Mouse (Mus musculus): ENCODE data around the gene Abl1. TPM values are rescaled to one million over a fixed set of nuclear protein-coding genes. Genes with fewer than 3 reads are reported as not detected.

Gene Abl1
- polyA plus RNA-seq, 1 experiment from 2014 or later: 31.3 TPM

- no peaks in the 10 kb centered on the region for H3K36me3 ChIP-seq
- H3K9ac ChIP-seq: peak overlapping the region; percentile 86; the same call in 1 of the 2 replicates
- H3K9me3 ChIP-seq: no peaks in the 10 kb centered on the region
- WGBS: 87% methylated on average over 5 of the region's 5 CpGs
- ATAC-seq: no peak
- H3K4me3 ChIP-seq (replicated peaks): peak overlapping the region; percentile 85; the same call in 1 of the 2 replicates
- H3K27me3 ChIP-seq (replicated peaks): no peaks in the 10 kb centered on the region
- peak overlapping the region; percentile 87; the same call in 1 of the 2 replicates for H3K27ac ChIP-seq
- peak overlapping the region; percentile 84 for H3K4me2 ChIP-seq (replicated peaks)
- peaks cover 23% of the 10 kb centered on the region for H3K4me1 ChIP-seq (replicated peaks)
These were observed 70.8 kb downstream of the Abl1 start for GRCm38 (mm10) chr2:31758966-31759365.

GRCm38 (mm10) chr2:31759751-31760460 lies 71.7 kb downstream of the Abl1 start:
- Histone ChIP-seq H3K27ac (peak overlapping the region; percentile 87), H3K36me3 (no peaks in the 10 kb centered on the region), H3K9ac (peak overlapping the region; percentile 86), H3K4me2 (replicated peaks) (peak overlapping the region; percentile 84), H3K4me3 (replicated peaks) (peak overlapping the region; percentile 85), H3K4me1 (replicated peaks) (peaks cover 23% of the 10 kb centered on the region), H3K9me3 (no peaks in the 10 kb centered on the region), H3K27me3 (replicated peaks) (no peaks in the 10 kb centered on the region)
- WGBS: under 1% methylated on average over 28 of the region's 42 CpGs
- peak; percentile 97 for ATAC-seq

GRCm38 (mm10) chr2:31760486-31760885 lies 72.3 kb downstream of the Abl1 start:
- H3K4me1 ChIP-seq (replicated peaks): peaks cover 27% of the 10 kb centered on the region
- H3K4me2 ChIP-seq (replicated peaks): peak overlapping the region; percentile 84
- H3K27me3 ChIP-seq (replicated peaks): no peaks in the 10 kb centered on the region
- peak overlapping the region; percentile 87 for H3K27ac ChIP-seq
- H3K4me3 ChIP-seq (replicated peaks): peak overlapping the region; percentile 85
- H3K9ac ChIP-seq: peak overlapping the region; percentile 86
- H3K36me3 ChIP-seq: no peaks in the 10 kb centered on the region
- 0% methylated on average over 1 of the region's 1 CpGs for WGBS
- ATAC-seq: no peak
- H3K9me3 ChIP-seq: no peaks in the 10 kb centered on the region

GRCm38 (mm10) chr2:31761115-31761531 lies 72.9 kb downstream of the Abl1 start:
- peaks cover 33% of the 10 kb centered on the region for H3K4me1 ChIP-seq (replicated peaks)
- H3K36me3 ChIP-seq: no peaks in the 10 kb centered on the region
- H3K9me3 ChIP-seq: no peaks in the 10 kb centered on the region
- peak overlapping the region; percentile 84 for H3K4me2 ChIP-seq (replicated peaks)
- 4% methylated on average over 7 of the region's 7 CpGs for whole genome bisulfite sequencing
- H3K27ac ChIP-seq: peak overlapping the region; percentile 87
- H3K9ac ChIP-seq: peak overlapping the region; percentile 86
- ATAC-seq: no peak
- H3K4me3 ChIP-seq (replicated peaks): peak overlapping the region; percentile 85
- H3K27me3 ChIP-seq (replicated peaks): no peaks in the 10 kb centered on the region

GRCm38 (mm10) chr2:31761585-31761984 lies 73.4 kb downstream of the Abl1 start:
- ATAC-seq: no peak
- under 1% methylated on average over 4 of the region's 4 CpGs for WGBS

GRCm38 (mm10) chr2:31762155-31762554 lies 74.0 kb downstream of the Abl1 start:
- no peak for ATAC-seq
- peaks cover 37% of the 10 kb centered on the region for H3K4me1 ChIP-seq (replicated peaks)
- H3K27ac ChIP-seq: peak overlapping the region; percentile 87; the same call in 1 of the 2 replicates
- WGBS: 21% methylated on average over 3 of the region's 3 CpGs
- peak overlapping the region; percentile 85; the same call in 1 of the 2 replicates for H3K4me3 ChIP-seq (replicated peaks)
- H3K36me3 ChIP-seq: no peaks in the 10 kb centered on the region
- peak overlapping the region; percentile 86 for H3K9ac ChIP-seq
- H3K4me2 ChIP-seq (replicated peaks): peak overlapping the region; percentile 84
- no peaks in the 10 kb centered on the region for H3K27me3 ChIP-seq (replicated peaks)
- H3K9me3 ChIP-seq: no peaks in the 10 kb centered on the region

More at GRCm38 (mm10) chr2:31761585-31761984, 73.4 kb downstream of the Abl1 start:
- H3K9me3 ChIP-seq: no peaks in the 10 kb centered on the region
- peak overlapping the region; percentile 86 for H3K9ac ChIP-seq
- H3K4me1 ChIP-seq (replicated peaks): peaks cover 36% of the 10 kb centered on the region
- peak overlapping the region; percentile 85 for H3K4me3 ChIP-seq (replicated peaks)
- H3K27ac ChIP-seq: peak overlapping the region; percentile 87
- H3K36me3 ChIP-seq: no peaks in the 10 kb centered on the region
- H3K27me3 ChIP-seq (replicated peaks): no peaks in the 10 kb centered on the region
- peak overlapping the region; percentile 84 for H3K4me2 ChIP-seq (replicated peaks)

GRCm38 (mm10) chr2:31762853-31763252 lies 74.7 kb downstream of the Abl1 start:
- peak overlapping the region; percentile 84 for H3K4me2 ChIP-seq (replicated peaks)
- peak overlapping the region; percentile 21; the same call in 1 of the 2 replicates for H3K9ac ChIP-seq
- H3K27me3 ChIP-seq (replicated peaks): no peaks in the 10 kb centered on the region
- H3K4me3 ChIP-seq (replicated peaks): no peak overlapping the region
- no peaks in the 10 kb centered on the region for H3K9me3 ChIP-seq
- ATAC-seq: no peak
- H3K27ac ChIP-seq: peak overlapping the region; percentile 57
- no peaks in the 10 kb centered on the region for H3K36me3 ChIP-seq
- 34% methylated on average over 2 of the region's 2 CpGs for WGBS
- peaks cover 44% of the 10 kb centered on the region for H3K4me1 ChIP-seq (replicated peaks)

GRCm38 (mm10) chr2:31763271-31763670 lies 75.1 kb downstream of the Abl1 start:
- Histone ChIP-seq H3K4me1 (replicated peaks) (peaks cover 47% of the 10 kb centered on the region), H3K4me2 (replicated peaks) (peak overlapping the region; percentile 84), H3K27ac (peak overlapping the region; percentile 57), H3K27me3 (replicated peaks) (no peaks in the 10 kb centered on the region), H3K36me3 (no peaks in the 10 kb centered on the region), H3K4me3 (replicated peaks) (no peak overlapping the region), H3K9me3 (no peaks in the 10 kb centered on the region), H3K9ac (0 out of 2 replicates have a peak overlapping the region, but pooled peaks have one; percentile 21)
- ATAC-seq: no peak
- 39% methylated on average over 2 of the region's 2 CpGs for WGBS

GRCm38 (mm10) chr2:31767104-31767503 lies 78.9 kb downstream of the Abl1 start:
- Histone ChIP-seq H3K27me3 (replicated peaks) (no peaks in the 10 kb centered on the region), H3K4me1 (replicated peaks) (peaks cover 76% of the 10 kb centered on the region), H3K4me2 (replicated peaks) (no peak overlapping the region), H3K9ac (no peak overlapping the region), H3K4me3 (replicated peaks) (no peak overlapping the region), H3K9me3 (no peaks in the 10 kb centered on the region), H3K27ac (no peak overlapping the region), H3K36me3 (no peaks in the 10 kb centered on the region)
- ATAC-seq: no peak
- WGBS: 90% methylated on average over 6 of the region's 6 CpGs

GRCm38 (mm10) chr2:31767815-31768214 lies 79.6 kb downstream of the Abl1 start:
- H3K9me3 ChIP-seq: no peaks in the 10 kb centered on the region
- H3K9ac ChIP-seq: no peak overlapping the region
- no peaks in the 10 kb centered on the region for H3K36me3 ChIP-seq
- no peaks in the 10 kb centered on the region for H3K27me3 ChIP-seq (replicated peaks)
- H3K4me3 ChIP-seq (replicated peaks): no peak overlapping the region
- H3K4me2 ChIP-seq (replicated peaks): no peak overlapping the region
- ATAC-seq: no peak
- no peak overlapping the region for H3K27ac ChIP-seq
- H3K4me1 ChIP-seq (replicated peaks): peaks cover 71% of the 10 kb centered on the region
- 57% methylated on average over 4 of the region's 4 CpGs for WGBS

- Histone ChIP-seq H3K4me3 (replicated peaks) (no peak overlapping the region), H3K4me1 (replicated peaks) (peaks cover 62% of the 10 kb centered on the region), H3K27me3 (replicated peaks) (no peaks in the 10 kb centered on the region), H3K36me3 (no peaks in the 10 kb centered on the region), H3K9me3 (no peaks in the 10 kb centered on the region), H3K9ac (no peak overlapping the region), H3K4me2 (replicated peaks) (peak overlapping the region; percentile 31), H3K27ac (peak overlapping the region; percentile 91)
- peak; percentile 40; the same call in 1 of the 2 replicates for ATAC-seq
- 24% methylated on average over 4 of the region's 4 CpGs for WGBS
These were observed 80.9 kb downstream of the Abl1 start for GRCm38 (mm10) chr2:31769115-31769514.

- ATAC-seq: no peak
These were observed 81.5 kb downstream of the Abl1 start for GRCm38 (mm10) chr2:31769631-31770111.

More at GRCm38 (mm10) chr2:31769631-31770111, 81.5 kb downstream of the Abl1 start:
- Histone ChIP-seq H3K4me3 (replicated peaks) (no peak overlapping the region), H3K9ac (peak overlapping the region; percentile 26; the same call in 1 of the 2 replicates), H3K27ac (peak overlapping the region; percentile 91), H3K9me3 (no peaks in the 10 kb centered on the region), H3K4me2 (replicated peaks) (peak overlapping the region; percentile 45), H3K4me1 (replicated peaks) (peaks cover 62% of the 10 kb centered on the region), H3K36me3 (no peaks in the 10 kb centered on the region), H3K27me3 (replicated peaks) (no peaks in the 10 kb centered on the region)
- 13% methylated on average over 6 of the region's 6 CpGs for WGBS
